Mouse (Mus musculus): Measurements from ENCODE around the gene Mrps14. TPM values are rescaled to one million over a fixed set of nuclear protein-coding genes. Genes with fewer than 3 reads are reported as not detected.

Gene Mrps14
- polyA plus RNA-seq, 1 experiment, result 13.0 TPM

DNA sequence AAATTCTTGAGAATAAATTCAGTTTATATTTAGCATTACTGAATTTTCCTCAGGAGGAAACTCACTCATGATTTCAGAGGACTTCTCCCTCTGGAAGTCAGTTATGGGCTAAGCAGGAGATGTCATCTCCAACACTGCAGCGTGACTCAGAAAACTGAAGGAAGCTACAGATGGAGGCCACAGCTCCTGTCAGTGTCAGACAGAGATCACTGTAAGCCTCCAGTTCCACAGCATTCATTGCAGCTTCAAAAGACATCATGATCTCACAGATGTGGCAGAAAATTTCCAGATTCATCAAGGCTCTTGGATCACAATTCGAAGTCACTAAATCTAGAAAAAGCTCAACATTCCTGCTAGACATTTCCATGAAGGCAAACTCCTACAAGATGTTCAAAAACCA, 43.0 kb downstream of the Mrps14 start:
- H3K4me1 ChIP-seq (ENCODE audit: control insufficient read depth, insufficient read depth, insufficient read length), result 0 out of 2 replicates have a peak, but pooled peaks cover 2% of the 10 kb centered on the region
- WGBS, result 95% methylated on average over 2 of the region's 2 CpGs
- no peak overlapping the region for H3K4me3 ChIP-seq (ENCODE audit: extremely low read depth, insufficient read depth, insufficient read length)
- H3K27ac ChIP-seq (ENCODE audit: insufficient read depth, low read length), result no peak overlapping the region
- no peaks in the 10 kb centered on the region for H3K27me3 ChIP-seq (ENCODE audit: control insufficient read depth, insufficient read depth, low read length)
- H3K36me3 ChIP-seq (ENCODE audit: control insufficient read depth, insufficient read depth, low read length), result peaks cover 26% of the 10 kb centered on the region
- DNase-seq (ENCODE audit: low read depth in 1 of 2, low spot score in 2 of 2), result no peak
- no peak for TF ChIP-seq POLR2A (IDR thresholded peaks at IDR 0.05; ENCODE audit: low read depth, low read length)
- no peak for TF ChIP-seq CTCF (IDR thresholded peaks at IDR 0.05; ENCODE audit: extremely low read depth, insufficient read depth, insufficient read length, insufficient replicate concordance)

DNA sequence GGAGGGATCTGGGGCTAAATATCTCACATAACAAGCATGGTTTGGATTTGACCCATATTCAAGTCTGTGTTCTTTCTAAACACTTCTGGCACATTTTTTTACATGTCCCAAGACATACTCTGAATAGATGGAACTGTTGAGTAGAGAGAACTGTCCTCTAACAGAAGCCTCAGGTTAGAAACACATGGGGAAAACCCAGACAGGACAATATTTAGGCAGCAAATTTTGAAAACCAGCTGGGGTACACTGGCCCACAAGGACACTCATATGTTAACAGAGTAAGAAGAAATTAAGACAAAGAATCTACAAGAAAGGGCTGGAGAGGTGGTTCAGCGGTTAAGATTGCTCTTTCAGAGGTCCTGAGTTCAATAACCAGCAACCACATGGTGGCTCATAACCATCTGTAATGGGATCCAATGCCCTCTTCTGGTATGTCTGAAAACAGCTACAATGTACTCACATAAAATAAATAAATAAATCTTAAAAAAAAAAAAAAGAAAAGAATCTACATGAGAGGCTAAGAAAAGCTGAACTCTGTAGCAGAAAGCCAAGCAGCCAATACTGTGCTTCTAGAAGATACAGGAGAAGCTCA, 43.9 kb downstream of the Mrps14 start:
- 76% methylated on average over 1 of the region's 1 CpGs for WGBS
- H3K4me3 ChIP-seq (ENCODE audit: extremely low read depth, insufficient read depth, insufficient read length), result no peak overlapping the region
- H3K27me3 ChIP-seq (ENCODE audit: control insufficient read depth, insufficient read depth, low read length), result no peaks in the 10 kb centered on the region
- TF ChIP-seq POLR2A (IDR thresholded peaks at IDR 0.05; ENCODE audit: low read depth, low read length), result no peak
- TF ChIP-seq CTCF (IDR thresholded peaks at IDR 0.05; ENCODE audit: extremely low read depth, insufficient read depth, insufficient read length, insufficient replicate concordance), result no peak
- no peak for DNase-seq (ENCODE audit: low read depth in 1 of 2, low spot score in 2 of 2)
- H3K36me3 ChIP-seq (ENCODE audit: control insufficient read depth, insufficient read depth, low read length), result peaks cover 27% of the 10 kb centered on the region
- peaks cover 5% of the 10 kb centered on the region; the same call in 1 of the 2 replicates for H3K4me1 ChIP-seq (ENCODE audit: control insufficient read depth, insufficient read depth, insufficient read length)
- H3K27ac ChIP-seq (ENCODE audit: insufficient read depth, low read length), result no peak overlapping the region

GRCm38 (mm10) chr1:160240091-160240490, 45.1 kb downstream of the Mrps14 start:
- H3K4me1 ChIP-seq (ENCODE audit: control insufficient read depth, insufficient read depth, insufficient read length), result peaks cover 8% of the 10 kb centered on the region; the same call in 1 of the 2 replicates
- H3K4me3 ChIP-seq (ENCODE audit: extremely low read depth, insufficient read depth, insufficient read length), result no peak overlapping the region
- peaks cover 27% of the 10 kb centered on the region for H3K36me3 ChIP-seq (ENCODE audit: control insufficient read depth, insufficient read depth, low read length)
- no peak for DNase-seq (ENCODE audit: low read depth in 1 of 2, low spot score in 2 of 2)
- TF ChIP-seq POLR2A (IDR thresholded peaks at IDR 0.05; ENCODE audit: low read depth, low read length) (no peak), CTCF (IDR thresholded peaks at IDR 0.05; ENCODE audit: extremely low read depth, insufficient read depth, insufficient read length, insufficient replicate concordance) (no peak)
- 93% methylated on average over 2 of the region's 2 CpGs for WGBS
- no peak overlapping the region for H3K27ac ChIP-seq (ENCODE audit: insufficient read depth, low read length)
- H3K27me3 ChIP-seq (ENCODE audit: control insufficient read depth, insufficient read depth, low read length), result no peaks in the 10 kb centered on the region

DNA sequence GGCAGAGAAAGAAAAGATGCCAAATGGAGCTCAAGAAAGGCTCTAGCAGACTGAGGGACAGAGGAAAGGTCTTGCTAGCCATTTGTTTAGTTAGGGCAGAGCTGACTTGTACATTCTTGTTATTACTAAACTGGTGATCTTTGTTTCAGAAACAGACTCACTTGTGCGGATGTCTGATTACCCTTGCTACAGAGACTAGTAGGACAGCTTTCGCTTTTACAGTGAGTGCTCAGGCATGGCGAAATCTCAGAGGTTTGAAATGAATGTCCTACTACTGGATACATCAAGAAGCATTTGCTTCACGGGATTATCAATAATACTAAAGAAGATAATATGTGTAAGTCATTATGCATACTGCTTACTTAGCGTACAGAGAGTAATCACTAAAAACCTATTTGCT, 49.7 kb downstream of the Mrps14 start:
- peaks cover 9% of the 10 kb centered on the region for H3K4me1 ChIP-seq (ENCODE audit: control insufficient read depth, insufficient read depth, insufficient read length)
- 72% methylated on average over 5 of the region's 5 CpGs for WGBS

GRCm38 (mm10) chr1:160245954-160246353, 50.9 kb downstream of the Mrps14 start:
- Histone ChIP-seq H3K27me3 (ENCODE audit: control insufficient read depth, insufficient read depth, low read length) (no peaks in the 10 kb centered on the region), H3K27ac (ENCODE audit: insufficient read depth, low read length) (peak overlapping the region; percentile 73), H3K4me3 (ENCODE audit: extremely low read depth, insufficient read depth, insufficient read length) (peak overlapping the region; percentile 62), H3K4me1 (ENCODE audit: control insufficient read depth, insufficient read depth, insufficient read length) (peaks cover 9% of the 10 kb centered on the region), H3K36me3 (ENCODE audit: control insufficient read depth, insufficient read depth, low read length) (peaks cover 6% of the 10 kb centered on the region; the same call in 1 of the 2 replicates)
- 11% methylated on average over 2 of the region's 2 CpGs for WGBS
- TF ChIP-seq CTCF (IDR thresholded peaks at IDR 0.05; ENCODE audit: extremely low read depth, insufficient read depth, insufficient read length, insufficient replicate concordance), result no peak
- no peak for TF ChIP-seq POLR2A (IDR thresholded peaks at IDR 0.05; ENCODE audit: low read depth, low read length)
- peak; percentile 54 to 72 for DNase-seq (ENCODE audit: low read depth in 1 of 2, low spot score in 2 of 2)

More for the DNA sequence above, 49.7 kb downstream of the Mrps14 start:
- H3K27me3 ChIP-seq (ENCODE audit: control insufficient read depth, insufficient read depth, low read length), result no peaks in the 10 kb centered on the region
- H3K4me3 ChIP-seq (ENCODE audit: extremely low read depth, insufficient read depth, insufficient read length), result peak overlapping the region; percentile 7; the same call in 1 of the 2 replicates
- TF ChIP-seq POLR2A (IDR thresholded peaks at IDR 0.05; ENCODE audit: low read depth, low read length) (no peak), CTCF (IDR thresholded peaks at IDR 0.05; ENCODE audit: extremely low read depth, insufficient read depth, insufficient read length, insufficient replicate concordance) (no peak)
- no peak overlapping the region for H3K27ac ChIP-seq (ENCODE audit: insufficient read depth, low read length)
- peaks cover 13% of the 10 kb centered on the region for H3K36me3 ChIP-seq (ENCODE audit: control insufficient read depth, insufficient read depth, low read length)
- no peak for DNase-seq (ENCODE audit: low read depth in 1 of 2, low spot score in 2 of 2)

DNA sequence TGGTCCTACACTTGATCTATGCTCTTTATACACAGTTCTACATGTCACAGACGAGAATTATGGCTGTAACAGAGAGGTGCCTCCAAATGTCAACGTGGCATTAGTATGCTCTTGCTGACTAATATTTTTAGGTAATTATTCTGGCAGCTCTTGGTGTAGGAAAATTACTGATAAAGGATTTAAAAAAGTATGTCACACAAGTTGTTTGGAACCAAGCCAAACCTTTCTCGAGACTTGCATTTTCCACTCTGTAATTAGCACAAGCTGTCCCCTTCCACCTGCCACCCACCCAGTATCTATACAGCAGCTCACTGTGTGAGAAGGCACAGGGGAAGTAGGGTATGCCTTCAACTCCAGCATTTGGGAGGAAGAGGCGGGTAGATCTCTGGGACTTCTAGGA, 51.8 kb downstream of the Mrps14 start:
- H3K4me3 ChIP-seq (ENCODE audit: extremely low read depth, insufficient read depth, insufficient read length), result peak overlapping the region; percentile 62
- no peak for TF ChIP-seq CTCF (IDR thresholded peaks at IDR 0.05; ENCODE audit: extremely low read depth, insufficient read depth, insufficient read length, insufficient replicate concordance)
- TF ChIP-seq POLR2A (IDR thresholded peaks at IDR 0.05; ENCODE audit: low read depth, low read length), result no peak
- H3K27me3 ChIP-seq (ENCODE audit: control insufficient read depth, insufficient read depth, low read length), result no peaks in the 10 kb centered on the region
- peak overlapping the region; percentile 94 for H3K27ac ChIP-seq (ENCODE audit: insufficient read depth, low read length)
- peaks cover 9% of the 10 kb centered on the region for H3K4me1 ChIP-seq (ENCODE audit: control insufficient read depth, insufficient read depth, insufficient read length)
- peak; percentile 29 to 58 for DNase-seq (ENCODE audit: low read depth in 1 of 2, low spot score in 2 of 2)
- 25% methylated on average over 4 of the region's 4 CpGs for WGBS
- peaks cover 5% of the 10 kb centered on the region; the same call in 1 of the 2 replicates for H3K36me3 ChIP-seq (ENCODE audit: control insufficient read depth, insufficient read depth, low read length)

DNA sequence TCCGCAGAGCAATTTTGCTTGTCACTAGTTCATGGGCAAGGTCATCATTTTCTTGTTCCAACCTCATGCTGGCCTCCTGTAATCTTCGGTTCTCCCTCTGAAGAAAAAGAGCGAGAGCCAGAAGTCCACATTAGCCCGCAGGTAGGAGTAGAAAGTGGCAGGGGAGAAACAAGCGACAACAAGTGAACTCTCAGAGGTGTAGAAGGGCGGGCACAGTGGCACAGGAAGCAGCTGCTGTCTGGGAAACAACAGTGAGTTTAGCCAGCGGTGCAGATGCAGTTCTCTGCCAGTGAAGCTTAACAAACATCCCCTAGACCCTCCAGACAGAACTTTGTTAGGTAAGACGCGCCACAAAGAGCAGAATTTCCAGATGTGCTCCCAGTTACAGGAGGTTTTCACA, 52.5 kb downstream of the Mrps14 start:
- no peaks in the 10 kb centered on the region for H3K27me3 ChIP-seq (ENCODE audit: control insufficient read depth, insufficient read depth, low read length)
- H3K4me3 ChIP-seq (ENCODE audit: extremely low read depth, insufficient read depth, insufficient read length), result peak overlapping the region; percentile 62
- DNase-seq (ENCODE audit: low read depth in 1 of 2, low spot score in 2 of 2), result peak in 1 of 2 experiments; percentile 66
- peaks cover 2% of the 10 kb centered on the region; the same call in 1 of the 2 replicates for H3K36me3 ChIP-seq (ENCODE audit: control insufficient read depth, insufficient read depth, low read length)
- TF ChIP-seq POLR2A (IDR thresholded peaks at IDR 0.05; ENCODE audit: low read depth, low read length), result no peak
- TF ChIP-seq CTCF (IDR thresholded peaks at IDR 0.05; ENCODE audit: extremely low read depth, insufficient read depth, insufficient read length, insufficient replicate concordance), result no peak
- 32% methylated on average over 9 of the region's 9 CpGs for WGBS
- peak overlapping the region; percentile 94 for H3K27ac ChIP-seq (ENCODE audit: insufficient read depth, low read length)
- H3K4me1 ChIP-seq (ENCODE audit: control insufficient read depth, insufficient read depth, insufficient read length), result peaks cover 9% of the 10 kb centered on the region
